Mouse (Mus musculus): ENCODE data around the gene Ankrd34a. TPM values are rescaled to one million over a fixed set of nuclear protein-coding genes. Genes with fewer than 3 reads are reported as not detected.

Ankrd34a gene
- total RNA-seq, 2 experiments from 2014 or later: 66.8 to 70.3 TPM

DNA sequence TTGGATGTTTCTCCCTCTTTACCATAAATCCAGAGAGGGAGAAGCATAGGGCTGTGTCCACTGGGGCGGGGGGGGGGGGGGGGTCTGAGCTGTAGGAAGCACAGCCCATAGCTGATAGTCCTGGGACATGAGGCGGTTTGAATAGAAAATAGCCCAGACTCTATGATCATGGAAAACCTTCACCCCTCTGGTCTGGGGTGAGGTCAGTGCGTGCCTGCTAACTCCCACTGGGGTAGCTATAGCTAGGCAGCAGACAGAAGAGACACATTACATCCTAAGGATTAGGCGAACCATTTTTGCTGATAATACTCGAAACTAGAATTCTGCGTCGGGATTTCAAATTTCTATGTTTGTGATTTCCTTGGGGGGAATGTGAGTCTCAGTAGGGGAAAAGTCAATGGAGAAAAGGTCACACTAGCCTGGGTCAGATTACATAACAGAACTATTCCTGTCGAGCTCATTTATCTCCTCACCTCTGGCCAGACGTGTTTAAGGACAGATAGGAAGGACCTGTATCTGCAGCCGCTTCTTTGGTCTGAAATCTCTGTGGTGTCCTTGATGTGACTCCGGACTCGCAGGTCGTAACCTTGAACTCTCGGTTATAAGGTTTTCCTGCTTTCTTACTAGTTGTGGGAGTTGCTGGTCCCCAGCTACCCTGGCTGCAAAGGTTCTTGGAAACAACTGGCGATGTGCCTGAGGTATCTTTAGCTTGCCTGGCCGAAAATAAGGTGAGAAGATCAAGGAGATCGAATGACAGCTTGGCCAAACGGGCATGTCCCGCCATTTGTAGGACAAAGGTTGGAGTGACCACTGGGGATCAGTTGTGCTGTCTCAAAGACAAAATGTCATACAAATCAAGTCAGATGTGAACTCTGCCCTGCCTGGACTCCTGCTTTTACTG, 22.6 kb upstream of the Ankrd34a start:
- no peak overlapping the region for H3K4me3 ChIP-seq
- no peak for DNase-seq (ENCODE audit: extremely low spot score in 1 of 2, low spot score in 2 of 2)
- TF ChIP-seq CTCF (IDR thresholded peaks at IDR 0.05): no peak
- no peak overlapping the region for H3K27ac ChIP-seq
- intact Hi-C loops (cut with DNase I): no loop called here

DNA sequence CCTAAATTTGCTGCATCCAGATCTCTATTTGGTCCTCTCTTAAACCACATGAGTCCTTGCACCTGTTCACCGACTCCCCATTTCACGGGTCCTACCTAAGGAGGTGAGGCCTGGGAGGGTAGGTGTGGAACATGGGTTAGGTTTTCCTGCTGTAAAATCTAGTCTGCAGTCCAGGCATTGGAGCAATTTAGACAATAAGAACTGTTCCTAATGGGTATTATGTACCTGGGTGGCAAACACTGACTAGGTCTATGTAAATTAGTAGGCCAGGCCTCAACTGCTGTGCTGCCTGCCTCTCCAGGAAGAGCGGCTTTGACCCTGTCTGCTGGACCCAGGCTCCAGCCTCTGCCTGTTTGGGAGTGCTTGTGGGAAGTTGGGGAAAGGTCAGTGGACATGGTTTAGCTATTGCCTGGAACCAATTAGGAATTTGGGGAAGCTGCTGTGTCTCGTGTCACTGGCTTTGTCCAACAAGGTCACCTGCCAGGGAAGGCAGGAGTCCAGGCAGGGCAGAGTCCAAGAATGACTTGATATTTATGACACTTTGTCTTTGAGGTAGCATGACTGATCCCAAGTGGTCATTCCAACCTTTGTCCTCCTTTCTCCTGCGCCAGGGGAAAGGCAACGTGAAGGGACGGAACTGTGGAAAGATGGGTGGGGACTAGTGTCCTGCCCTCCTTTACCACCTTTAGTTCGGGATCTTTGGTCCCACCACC, 21.0 kb upstream of the Ankrd34a start:
- intact Hi-C loops (cut with DNase I): loop anchor here (5.0 kb wide), 1 partner anchor 73 kb away; no protein-coding TSS in a partner anchor
- TF ChIP-seq CTCF (IDR thresholded peaks at IDR 0.05): no peak
- no peak overlapping the region; the same call in 1 of the 2 replicates for H3K27ac ChIP-seq

DNA sequence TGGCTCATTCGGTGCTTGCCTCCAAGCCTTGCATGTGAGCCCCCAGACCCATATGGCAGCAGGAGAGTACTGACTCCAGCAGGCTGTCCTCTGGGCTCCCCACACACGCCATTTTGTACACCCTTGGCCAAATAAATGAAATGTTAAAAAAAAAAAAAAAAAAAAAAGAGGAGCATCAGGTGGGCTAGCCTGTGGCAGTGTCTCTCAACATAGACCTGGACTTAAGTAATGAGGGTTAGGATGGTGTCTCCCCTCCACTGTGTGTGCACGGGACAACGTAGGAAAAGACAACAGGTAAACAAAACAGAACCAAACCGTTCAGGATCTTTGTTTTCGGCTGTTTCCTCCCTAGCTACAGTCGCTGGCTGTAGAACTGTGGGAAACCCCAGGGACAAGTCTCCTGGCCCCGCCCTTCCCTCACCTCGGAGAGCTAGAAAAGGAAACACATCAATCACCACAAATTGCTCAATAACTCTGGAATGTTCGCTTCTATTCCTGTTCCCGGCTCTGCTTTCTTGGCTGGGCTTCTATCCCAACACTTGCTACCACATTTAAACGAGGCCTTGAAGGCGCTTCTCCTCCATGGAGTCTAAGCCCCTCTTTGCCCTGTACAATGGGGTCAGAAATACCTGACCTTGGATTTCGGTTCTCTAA, 20.3 kb upstream of the Ankrd34a start:
- DNase-seq (ENCODE audit: extremely low spot score in 1 of 2, low spot score in 2 of 2): no peak
- Histone ChIP-seq H3K4me3 (peak overlapping the region; percentile 32), H3K27ac (peak overlapping the region; percentile 87)
- intact Hi-C loops (cut with DNase I): loop anchor here (2.0 to 5.0 kb wide), 2 partner anchors 19 to 74 kb away; partner anchors contain the start of gene Txnip
- TF ChIP-seq CTCF (IDR thresholded peaks at IDR 0.05): no peak

More for the DNA sequence above, 21.0 kb upstream of the Ankrd34a start:
- H3K4me3 ChIP-seq: no peak overlapping the region
- no peak for DNase-seq (ENCODE audit: extremely low spot score in 1 of 2, low spot score in 2 of 2)

DNA sequence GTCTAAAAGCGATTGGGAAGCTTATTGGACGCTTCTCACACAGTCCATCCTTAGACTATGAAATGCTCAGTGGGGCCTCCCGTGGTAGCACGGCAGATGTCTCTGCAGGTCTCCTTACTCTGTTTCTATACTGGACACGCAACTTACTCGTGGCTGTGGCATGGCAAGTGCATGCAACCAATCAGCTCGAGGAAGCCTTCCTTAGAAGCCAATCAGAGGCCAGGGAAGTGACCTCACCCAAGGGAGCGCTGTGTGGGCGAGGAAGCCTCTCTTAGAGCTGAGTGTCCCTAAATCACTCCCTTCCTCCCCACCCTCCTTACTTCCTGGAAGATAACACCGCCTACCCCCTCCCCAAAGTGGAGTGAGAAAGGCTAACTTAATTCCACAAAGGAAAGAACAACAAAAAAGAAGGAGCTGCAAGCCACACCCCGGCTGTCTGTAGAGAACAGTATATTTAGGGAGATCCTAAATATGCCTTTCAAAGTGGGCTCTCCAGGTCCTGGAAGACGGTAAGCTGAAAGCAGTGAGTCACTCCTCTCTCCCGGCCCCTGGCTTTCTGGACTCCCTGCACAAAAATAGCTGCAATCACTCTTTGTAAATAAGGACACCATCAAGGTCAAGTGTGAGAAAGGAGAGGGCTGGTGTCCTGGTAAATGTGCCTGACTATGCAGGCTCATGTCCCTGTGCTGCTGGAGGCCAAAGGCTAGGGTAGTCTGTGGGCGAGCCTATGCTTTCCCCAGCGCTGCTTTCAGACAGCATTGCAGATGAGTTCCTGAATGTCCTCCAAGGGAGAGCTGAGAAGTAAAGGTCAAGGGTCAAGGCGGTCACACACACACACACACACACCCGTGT, 19.5 kb upstream of the Ankrd34a start, which contains the start of gene Gm16253:
Gene Gm16253 (plus strand): TSS at position 295 of the 852 bp plus-strand sequence.
- peak; percentile 81 to 86 for DNase-seq (ENCODE audit: extremely low spot score in 1 of 2, low spot score in 2 of 2)
- peak; percentile 8 for TF ChIP-seq CTCF (IDR thresholded peaks at IDR 0.05)
- peak within 1 kb of the TSS; percentile 87 for H3K27ac ChIP-seq
- H3K4me3 ChIP-seq: peak within 1 kb of the TSS; percentile 32
- intact Hi-C loops (cut with DNase I): loop anchor here (2.0 to 5.0 kb wide), 2 partner anchors 20 to 75 kb away; partner anchors contain the start of gene Txnip

DNA sequence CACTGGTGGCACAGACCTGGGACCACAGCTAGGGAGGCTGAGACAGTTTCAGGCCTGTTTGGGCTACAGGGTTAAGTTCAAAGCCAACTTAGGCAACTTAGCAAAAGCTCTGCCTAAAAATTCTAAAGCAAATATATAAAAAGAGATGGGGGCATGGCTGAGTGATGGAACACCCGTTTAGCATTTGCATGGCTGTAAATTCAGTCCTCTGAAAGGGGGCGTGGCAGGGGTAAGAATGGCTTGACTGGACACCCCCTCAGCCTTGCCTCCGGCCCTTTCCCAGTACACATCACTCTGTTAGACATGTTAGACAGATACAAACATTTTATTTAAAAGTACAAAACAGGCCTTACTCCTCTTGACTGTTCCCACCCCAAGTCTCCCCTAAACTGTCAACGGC, 18.9 kb upstream of the Ankrd34a start:
- no peak for TF ChIP-seq CTCF (IDR thresholded peaks at IDR 0.05)
- Histone ChIP-seq H3K27ac (peak overlapping the region; percentile 87), H3K4me3 (no peak overlapping the region)
- no peak for DNase-seq (ENCODE audit: extremely low spot score in 1 of 2, low spot score in 2 of 2)
- intact Hi-C loops (cut with DNase I): loop anchor here (2.0 to 5.0 kb wide), 2 partner anchors 21 to 75 kb away; partner anchors contain the start of gene Txnip

DNA sequence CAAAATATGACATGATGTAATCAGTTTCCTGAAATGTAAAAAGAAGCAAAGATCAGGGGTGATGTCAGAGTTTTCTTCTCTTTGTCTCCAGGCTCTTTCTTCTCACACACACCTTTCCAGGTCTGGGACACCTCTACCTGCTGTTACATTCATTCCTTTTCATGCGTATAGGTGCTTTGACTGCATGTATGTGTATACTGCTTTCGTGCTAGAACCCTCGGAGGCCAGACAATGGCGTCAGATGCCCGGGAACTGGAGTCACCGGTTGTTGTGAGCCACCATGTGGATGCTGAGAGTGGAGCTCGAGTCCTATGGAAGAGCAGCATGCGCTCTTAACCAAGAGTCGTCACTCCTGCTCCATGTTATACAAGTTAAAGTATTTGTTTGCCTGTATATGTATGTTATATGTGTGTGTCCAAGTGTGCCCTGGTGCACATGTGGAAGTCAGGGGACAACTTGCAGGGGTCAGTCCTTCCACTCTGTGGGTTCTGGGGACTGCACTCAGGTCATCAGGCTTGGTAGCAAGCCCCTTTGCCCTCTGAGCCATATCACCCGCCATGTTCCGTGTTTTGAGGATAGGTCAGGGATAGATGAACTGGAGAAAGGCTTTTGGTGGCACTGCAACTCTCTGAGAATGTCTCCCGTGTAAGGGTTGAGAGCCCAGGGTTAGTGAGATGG, 17.7 kb upstream of the Ankrd34a start:
- H3K27ac ChIP-seq: peak overlapping the region; percentile 81; the same call in 1 of the 2 replicates
- TF ChIP-seq CTCF (IDR thresholded peaks at IDR 0.05): no peak
- no peak overlapping the region for H3K4me3 ChIP-seq
- intact Hi-C loops (cut with DNase I): loop anchor here (5.0 kb wide), 1 partner anchor 76 kb away; no protein-coding TSS in a partner anchor
- no peak for DNase-seq (ENCODE audit: extremely low spot score in 1 of 2, low spot score in 2 of 2)

DNA sequence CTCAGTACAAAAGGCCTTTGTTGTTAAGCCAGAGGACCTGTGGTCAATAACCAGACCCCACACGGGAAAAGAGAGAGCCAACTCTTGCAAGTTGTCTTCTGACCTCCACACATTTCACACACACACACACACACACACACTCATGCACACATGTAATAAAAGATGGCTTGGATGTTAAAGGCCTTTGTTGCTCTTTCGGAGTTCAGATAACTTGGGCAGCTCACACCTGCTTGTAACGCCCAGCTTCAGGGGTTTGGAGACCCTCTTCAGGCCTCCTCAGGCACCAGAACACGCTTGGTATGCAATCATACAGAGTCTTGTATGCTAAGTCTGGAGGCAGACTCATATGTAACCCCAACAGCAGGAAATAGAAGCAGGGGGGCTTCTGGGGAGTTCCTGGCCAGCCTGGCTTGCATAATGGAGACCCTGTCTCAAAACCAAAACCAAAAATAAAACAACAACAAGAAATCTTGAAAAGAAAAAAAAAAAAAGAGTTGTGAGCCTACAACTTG, 17.1 kb upstream of the Ankrd34a start:
- Histone ChIP-seq H3K4me3 (no peak overlapping the region; the same call in 1 of the 2 replicates), H3K27ac (peak overlapping the region; percentile 81)
- intact Hi-C loops (cut with DNase I): loop anchor here (5.0 kb wide), 1 partner anchor 77 kb away; no protein-coding TSS in a partner anchor
- no peak for DNase-seq (ENCODE audit: extremely low spot score in 1 of 2, low spot score in 2 of 2)
- no peak for TF ChIP-seq CTCF (IDR thresholded peaks at IDR 0.05)

DNA sequence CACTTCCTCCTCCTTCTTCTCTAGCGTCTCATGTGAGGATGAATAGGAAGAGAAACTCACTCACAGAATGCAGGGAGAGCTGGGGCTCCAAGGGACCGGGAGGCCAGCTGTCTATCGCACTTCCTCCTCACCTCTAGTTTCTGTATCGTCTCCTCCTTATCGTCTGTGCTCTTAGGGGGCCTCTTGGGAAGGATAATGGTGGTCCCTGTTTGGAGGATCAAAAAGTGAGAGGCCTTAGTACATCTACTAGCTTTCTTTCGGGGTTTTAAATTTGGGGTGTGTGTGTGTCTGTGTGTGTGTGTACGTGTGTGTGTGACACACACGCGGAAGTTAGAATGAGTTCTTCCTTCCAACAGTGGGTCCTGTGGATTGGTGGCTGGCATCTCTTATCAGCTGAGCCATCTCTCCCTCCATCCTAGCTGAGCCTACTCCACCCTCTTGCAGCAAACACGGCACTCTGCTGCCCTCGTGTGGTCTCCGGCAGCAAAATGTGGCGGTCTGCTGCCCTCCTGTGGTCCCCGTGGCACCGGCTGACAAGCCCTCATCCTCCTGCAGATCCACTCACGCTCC, 16.5 kb upstream of the Ankrd34a start:
- TF ChIP-seq CTCF (IDR thresholded peaks at IDR 0.05): no peak; the same call in none of the 2 replicates
- Histone ChIP-seq H3K27ac (peak overlapping the region; percentile 81), H3K4me3 (peak overlapping the region; percentile 32)
- intact Hi-C loops (cut with DNase I): loop anchor here (1.0 to 5.0 kb wide), 5 partner anchors 13 to 78 kb away; no protein-coding TSS in a partner anchor
- peak; percentile 91 to 95 for DNase-seq (ENCODE audit: extremely low spot score in 1 of 2, low spot score in 2 of 2)

DNA sequence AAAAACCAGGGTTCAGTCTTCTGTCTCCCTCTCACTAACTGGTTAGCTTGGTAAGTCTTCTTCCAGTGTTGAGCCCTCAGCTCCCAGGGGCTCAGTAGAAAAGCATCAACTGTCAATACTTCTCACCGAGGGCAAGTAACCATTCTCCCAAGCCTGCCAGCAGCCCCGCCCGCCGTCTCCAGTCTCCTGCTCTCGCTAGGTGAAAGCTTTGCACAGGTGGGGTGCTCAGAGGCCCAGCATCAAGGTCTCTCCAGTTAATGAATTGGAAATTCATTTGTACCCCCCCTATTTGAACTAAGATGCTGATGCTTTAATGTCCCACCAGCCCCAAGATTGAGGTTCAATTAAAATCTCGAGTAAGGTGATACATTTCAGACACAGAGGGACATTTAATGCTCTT, 15.3 kb upstream of the Ankrd34a start:
- Histone ChIP-seq H3K4me3 (no peak overlapping the region), H3K27ac (peak overlapping the region; percentile 32)
- no peak for TF ChIP-seq CTCF (IDR thresholded peaks at IDR 0.05)
- intact Hi-C loops (cut with DNase I): loop anchor here (2.0 kb wide), 1 partner anchor 58 kb away; no protein-coding TSS in a partner anchor
- no peak for DNase-seq (ENCODE audit: extremely low spot score in 1 of 2, low spot score in 2 of 2)
